Comparison of ENCODE assay signal across 23 mouse cellular contexts in the genomic region with DNA sequence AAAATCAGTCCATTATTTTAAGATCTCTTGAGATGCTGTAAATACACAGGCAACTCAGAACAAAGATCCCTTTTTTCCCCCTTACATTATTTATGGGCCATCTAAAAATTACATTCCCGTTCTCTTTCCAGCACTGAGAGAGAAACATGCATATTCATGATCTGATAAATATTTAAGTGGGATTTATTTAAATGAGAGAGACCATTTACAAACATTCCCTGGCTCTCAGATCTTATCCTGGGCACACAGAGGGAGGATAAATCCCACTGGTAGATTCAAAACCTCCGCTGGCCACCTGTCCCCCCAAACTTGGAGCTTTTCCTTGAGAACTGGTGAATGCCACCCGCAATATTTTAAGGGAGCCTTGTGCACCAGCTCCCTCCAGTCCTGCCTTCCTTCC.
DNase-seq lines count a peak whose midpoint lies in the region; ATAC-seq and TF ChIP-seq lines count a peak whose summit lies in the region.
"Had no signal": no experiment of that assay in that cellular context is flagged by ENCODE, and none has a peak within 500 bp of the region (broad histone marks: within the 10 kb centered on the region; RNA-seq: fewer than 3 reads in every experiment).

No protein-coding gene starts in this region.

- H3K4me2 ChIP-seq in forebrain, embryonic 15.5 days (replicated peaks), result no peak overlapping the region
- no peak overlapping the region for H3K4me2 ChIP-seq in forebrain, embryonic 11.5 days (ENCODE audit: low read depth, low read length, severe bottlenecking)
- no peak overlapping the region for H3K4me2 ChIP-seq in midbrain, embryonic 12.5 days (replicated peaks)
- H3K4me2 ChIP-seq in midbrain, embryonic 14.5 days (ENCODE audit: low read length), result no peak overlapping the region
- H3K4me2 ChIP-seq: embryonic facial prominence, embryonic 15.5 days; heart, embryonic 11.5 days; heart, embryonic 15.5 days; hindbrain, embryonic 15.5 days had no signal

- no peak for DNase-seq in forebrain, embryonic 11.5 days (ENCODE audit: low spot score)
- no peak for DNase-seq in midbrain, embryonic 10.5 days (ENCODE audit: low spot score)
- DNase-seq in brain, embryonic 14.5 days (ENCODE audit: low read depth), result peak; percentile 63
- peak; percentile 35 for DNase-seq in midbrain, embryonic 14.5 days
- DNase-seq in heart, adult 11 months, result no peak
- DNase-seq: adrenal gland, postnatal 14 days; cerebellum, adult 8-10 months; cerebellum, postnatal 14 days; embryo, embryonic 11 days; gastrocnemius, postnatal 10 days; heart, adult 2 months; heart, postnatal 14 days had no signal

- no peak overlapping the region for H3K9ac ChIP-seq in forebrain, embryonic 15.5 days (replicated peaks)
- H3K9ac ChIP-seq in forebrain, embryonic 11.5 days (ENCODE audit: low read length), result no peak overlapping the region
- no peak overlapping the region for H3K9ac ChIP-seq in midbrain, embryonic 12.5 days (replicated peaks)
- H3K9ac ChIP-seq in midbrain, embryonic 14.5 days (replicated peaks; ENCODE audit: low read length), result no peak overlapping the region
- H3K9ac ChIP-seq: embryonic facial prominence, embryonic 15.5 days; heart, embryonic 15.5 days; hindbrain, embryonic 15.5 days had no signal

- no peaks in the 10 kb centered on the region for H3K9me3 ChIP-seq in forebrain, embryonic 15.5 days
- no peaks in the 10 kb centered on the region for H3K9me3 ChIP-seq in forebrain, embryonic 11.5 days (ENCODE audit: control insufficient read depth, low read length)
- H3K9me3 ChIP-seq in midbrain, embryonic 12.5 days, result no peaks in the 10 kb centered on the region
- no peaks in the 10 kb centered on the region for H3K9me3 ChIP-seq in midbrain, embryonic 10.5 days (replicated peaks)
- no peaks in the 10 kb centered on the region for H3K9me3 ChIP-seq in midbrain, embryonic 14.5 days (ENCODE audit: control insufficient read depth, low read length)
- H3K9me3 ChIP-seq: embryonic facial prominence, embryonic 15.5 days; heart, embryonic 15.5 days; hindbrain, embryonic 15.5 days had no signal

- 36% methylated on average over 3 of the region's 3 CpGs for WGBS in forebrain, embryonic 15.5 days
- 77% methylated on average over 3 of the region's 3 CpGs for WGBS in forebrain, embryonic 11.5 days
- WGBS in midbrain, embryonic 12.5 days, result 55% methylated on average over 3 of the region's 3 CpGs
- WGBS in midbrain, embryonic 10.5 days, result 75% methylated on average over 3 of the region's 3 CpGs
- WGBS in midbrain, embryonic 14.5 days, result 28% methylated on average over 3 of the region's 3 CpGs

- H3K27ac ChIP-seq in forebrain, embryonic 15.5 days (replicated peaks), result peak overlapping the region; percentile 55; the same call in 1 of the 2 replicates
- H3K27ac ChIP-seq in forebrain, embryonic 11.5 days (ENCODE audit: low read depth, low read length), result no peak overlapping the region
- H3K27ac ChIP-seq in midbrain, embryonic 12.5 days (replicated peaks), result no peak overlapping the region
- no peak overlapping the region for H3K27ac ChIP-seq in midbrain, embryonic 10.5 days (replicated peaks)
- no peak overlapping the region for H3K27ac ChIP-seq in midbrain, embryonic 14.5 days (replicated peaks; ENCODE audit: low read depth, low read length)
- H3K27ac ChIP-seq: embryonic facial prominence, embryonic 15.5 days; heart, adult 2 months; heart, embryonic 15.5 days; hindbrain, embryonic 15.5 days had no signal

- no peaks in the 10 kb centered on the region for H3K36me3 ChIP-seq in forebrain, embryonic 15.5 days
- no peaks in the 10 kb centered on the region for H3K36me3 ChIP-seq in forebrain, embryonic 11.5 days (ENCODE audit: control insufficient read depth, insufficient read depth, low read length)
- H3K36me3 ChIP-seq in midbrain, embryonic 12.5 days, result no peaks in the 10 kb centered on the region
- H3K36me3 ChIP-seq in midbrain, embryonic 10.5 days, result no peaks in the 10 kb centered on the region
- no peaks in the 10 kb centered on the region for H3K36me3 ChIP-seq in midbrain, embryonic 14.5 days (ENCODE audit: control insufficient read depth, insufficient read depth, low read length)
- H3K36me3 ChIP-seq: embryonic facial prominence, embryonic 15.5 days; heart, embryonic 15.5 days; hindbrain, embryonic 15.5 days had no signal

- no peaks in the 10 kb centered on the region for H3K27me3 ChIP-seq in forebrain, embryonic 15.5 days
- no peaks in the 10 kb centered on the region for H3K27me3 ChIP-seq in forebrain, embryonic 11.5 days (ENCODE audit: control insufficient read depth, insufficient read depth, low read length)
- no peaks in the 10 kb centered on the region for H3K27me3 ChIP-seq in midbrain, embryonic 12.5 days
- no peaks in the 10 kb centered on the region for H3K27me3 ChIP-seq in midbrain, embryonic 10.5 days (ENCODE audit: low read depth, poor library complexity, severe bottlenecking)
- H3K27me3 ChIP-seq in midbrain, embryonic 14.5 days (ENCODE audit: control insufficient read depth, insufficient read depth, low read length), result no peaks in the 10 kb centered on the region
- H3K27me3 ChIP-seq: CH12.LX; embryonic facial prominence, embryonic 15.5 days; heart, embryonic 15.5 days; hindbrain, embryonic 15.5 days had no signal

- no peak for TF ChIP-seq CTCF in brain, embryonic 14.5 days (IDR thresholded peaks at IDR 0.05; ENCODE audit: borderline replicate concordance, extremely low read depth, insufficient read depth, insufficient read length)

- no peak overlapping the region for H3K4me3 ChIP-seq in forebrain, embryonic 15.5 days
- H3K4me3 ChIP-seq in forebrain, embryonic 11.5 days (ENCODE audit: low read depth, low read length), result no peak overlapping the region
- H3K4me3 ChIP-seq in midbrain, embryonic 12.5 days, result no peak overlapping the region
- H3K4me3 ChIP-seq in midbrain, embryonic 10.5 days, result no peak overlapping the region
- H3K4me3 ChIP-seq in midbrain, embryonic 14.5 days (replicated peaks; ENCODE audit: low read depth, low read length), result no peak overlapping the region
- H3K4me3 ChIP-seq: embryonic facial prominence, embryonic 15.5 days; erythroblast, embryonic 14.5 days; heart, adult 2 months; heart, embryonic 15.5 days; hindbrain, embryonic 15.5 days had no signal

- no peak for TF ChIP-seq POLR2A in brain, embryonic 14.5 days (IDR thresholded peaks at IDR 0.05; ENCODE audit: borderline replicate concordance, extremely low read depth, insufficient read depth, insufficient read length, poor library complexity, severe bottlenecking)

- H3K4me1 ChIP-seq in forebrain, embryonic 15.5 days, result no peaks in the 10 kb centered on the region
- no peaks in the 10 kb centered on the region for H3K4me1 ChIP-seq in forebrain, embryonic 11.5 days (replicated peaks; ENCODE audit: control insufficient read depth, insufficient read depth, low read length)
- no peaks in the 10 kb centered on the region for H3K4me1 ChIP-seq in midbrain, embryonic 12.5 days
- H3K4me1 ChIP-seq in midbrain, embryonic 10.5 days, result no peaks in the 10 kb centered on the region
- H3K4me1 ChIP-seq in midbrain, embryonic 14.5 days (ENCODE audit: control insufficient read depth, insufficient read depth, low read length), result no peaks in the 10 kb centered on the region
- H3K4me1 ChIP-seq: embryonic facial prominence, embryonic 15.5 days; hindbrain, embryonic 15.5 days had no signal

- peak; percentile 78 for ATAC-seq in forebrain, embryonic 15.5 days (replicated peaks)
- no peak for ATAC-seq in forebrain, embryonic 11.5 days (replicated peaks; ENCODE audit: low FRiP score)
- peak; percentile 38; the same call in 1 of the 2 replicates for ATAC-seq in midbrain, embryonic 12.5 days (ENCODE audit: low FRiP score, low read depth)
- peak; percentile 46; the same call in 1 of the 2 replicates for ATAC-seq in midbrain, embryonic 14.5 days (ENCODE audit: low FRiP score, low TSS enrichment)
- ATAC-seq: activated CD4-positive, CD25-positive, alpha-beta regulatory T cell, adult 4 months; intestine, embryonic 16.5 days; Patski had no signal

Comparison
In these comparisons a context has a peak if more than half of its experiments do, and no peak if none do; other contexts are left out.
1. DNase-seq: peak in brain, embryonic 14.5 days (single experiment) and midbrain, embryonic 14.5 days (single experiment); none in forebrain, embryonic 11.5 days (single experiment), midbrain, embryonic 10.5 days (single experiment) and heart, adult 11 months (single experiment).